Mouse (Mus musculus) testis, postnatal 10 days (tissue): ENCODE data around the gene Usp46.
"Not testable (repeated sequence)": the region's sequence is repeated elsewhere in the genome, so short reads cannot be mapped to it uniquely, and the experiment has no call there.

ENCODE experiments used
- DNase-seq: peaks from one replicate; pipeline ENCODE4 v3.0.0; 2021; ENCODE audit warnings: low spot score

Gene Usp46

DNA sequence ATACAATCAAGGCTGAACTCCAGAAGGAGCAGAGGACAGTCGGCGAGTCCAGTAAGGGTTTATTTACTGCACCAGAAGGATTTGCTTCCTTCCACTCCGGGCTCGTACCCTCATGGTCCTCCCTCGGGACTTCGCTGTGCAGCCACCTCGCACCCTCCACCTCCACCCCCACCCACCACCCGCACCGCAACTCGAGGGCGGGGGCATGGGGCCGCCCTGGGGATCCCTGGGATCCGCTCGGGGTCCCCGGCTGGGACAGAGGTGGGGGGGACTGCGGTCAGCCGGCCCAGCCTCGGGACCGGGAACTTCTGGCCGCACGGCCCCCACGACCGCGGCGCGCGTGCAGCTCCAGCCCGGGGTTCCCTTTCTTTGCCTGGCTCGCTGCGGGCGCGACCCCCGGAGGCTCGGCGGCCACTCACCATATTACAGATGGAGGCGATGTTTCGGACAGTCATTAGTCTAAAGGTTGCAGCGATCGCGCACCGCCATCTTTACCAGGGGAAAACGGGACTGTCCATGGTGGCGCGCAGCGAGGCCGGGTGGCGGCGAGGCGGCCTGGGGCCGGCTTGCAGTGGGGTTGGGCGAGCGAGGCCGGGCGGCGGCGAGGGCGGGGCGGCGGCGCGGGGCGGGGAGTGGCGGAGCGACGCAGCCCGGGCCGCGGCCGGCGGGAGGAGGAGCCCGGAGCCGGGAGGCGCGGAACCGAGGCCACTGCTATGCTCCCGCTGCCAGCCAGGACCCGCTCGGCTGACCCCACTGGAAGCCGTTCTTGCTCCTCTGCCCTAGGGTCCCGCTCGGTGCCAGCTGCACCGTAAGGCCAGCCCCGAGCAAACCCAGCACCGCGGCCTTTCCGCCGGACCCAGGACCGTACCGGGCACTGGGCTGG is at the start of gene Usp46:
Usp46 (minus strand) TSS at position 601 of the 883 bp plus-strand sequence.
- DNase-seq, result peak; percentile 94

DNA sequence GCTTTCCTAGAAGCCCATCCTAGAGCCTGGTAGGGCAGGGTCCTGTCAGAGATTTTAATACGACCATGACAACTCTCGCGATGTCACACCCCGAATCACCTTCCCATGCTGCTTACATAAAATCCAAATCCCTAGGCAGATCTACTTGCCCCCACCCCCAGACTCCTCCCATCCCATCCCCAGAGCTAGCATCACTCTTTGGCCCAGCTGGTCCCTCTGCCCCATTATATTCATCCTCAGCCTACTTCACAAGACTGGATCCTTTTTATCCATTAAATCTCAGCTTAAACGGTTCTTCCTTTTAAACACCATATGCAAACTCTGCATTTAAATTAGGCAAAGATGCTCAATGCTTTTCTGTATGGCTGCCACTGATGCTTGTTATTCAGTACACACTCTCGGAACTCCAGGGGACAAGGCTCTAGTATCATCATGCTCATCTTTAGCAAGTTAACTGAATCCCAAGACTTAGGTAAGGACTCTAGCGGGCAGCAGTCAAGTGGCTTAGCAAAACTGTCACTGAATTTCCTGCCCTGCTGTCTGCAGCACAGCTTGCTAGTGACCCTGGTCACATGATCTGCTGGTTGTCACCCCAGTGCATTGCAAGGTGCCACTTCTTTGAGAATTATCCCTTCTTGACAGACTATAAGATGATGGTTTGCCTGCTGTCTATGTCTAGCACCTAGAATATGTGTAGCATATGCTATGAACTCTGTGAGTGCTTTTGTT is 45.9 kb upstream of the Usp46 start:
- DNase-seq, result no peak

DNA sequence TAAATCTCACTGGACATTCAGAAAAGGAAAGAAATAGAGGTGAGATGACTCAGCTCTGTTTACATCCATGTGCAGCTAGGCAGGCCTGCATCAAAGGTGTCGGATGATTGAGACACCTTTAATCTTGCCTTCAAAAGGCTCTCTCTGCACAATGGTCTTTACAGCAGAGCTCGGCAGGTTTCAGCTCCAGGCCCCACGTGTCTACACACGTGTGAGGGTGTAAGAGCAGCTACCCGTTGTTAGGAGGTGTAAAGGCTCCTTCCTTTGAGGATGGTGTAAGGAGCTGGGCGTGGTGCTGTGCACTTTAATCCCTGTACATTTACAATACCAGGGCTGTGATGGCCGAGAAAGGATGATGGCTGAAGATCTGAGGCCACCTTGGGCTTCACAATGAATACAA is 37.2 kb upstream of the Usp46 start:
- no peak for DNase-seq

DNA sequence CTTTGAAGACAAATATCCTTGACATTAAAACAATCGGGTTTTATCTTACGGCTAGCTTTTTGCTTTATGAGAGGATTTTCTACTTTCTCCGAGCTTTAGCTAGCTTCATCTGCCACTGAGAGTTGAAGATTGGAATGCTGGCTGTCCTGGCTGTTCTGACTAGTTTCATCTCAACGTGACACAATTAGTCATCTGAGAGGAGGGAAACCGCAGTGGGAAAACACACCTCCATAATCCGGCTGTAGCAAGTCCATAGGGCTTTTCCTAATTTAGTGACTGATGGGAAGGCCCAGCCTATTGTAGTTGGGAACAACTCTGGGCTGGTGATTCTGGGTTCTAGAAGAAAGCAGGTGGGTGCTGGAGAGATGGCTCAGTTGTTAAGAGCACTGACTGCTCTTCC is 33.5 kb upstream of the Usp46 start:
- no peak for DNase-seq

DNA sequence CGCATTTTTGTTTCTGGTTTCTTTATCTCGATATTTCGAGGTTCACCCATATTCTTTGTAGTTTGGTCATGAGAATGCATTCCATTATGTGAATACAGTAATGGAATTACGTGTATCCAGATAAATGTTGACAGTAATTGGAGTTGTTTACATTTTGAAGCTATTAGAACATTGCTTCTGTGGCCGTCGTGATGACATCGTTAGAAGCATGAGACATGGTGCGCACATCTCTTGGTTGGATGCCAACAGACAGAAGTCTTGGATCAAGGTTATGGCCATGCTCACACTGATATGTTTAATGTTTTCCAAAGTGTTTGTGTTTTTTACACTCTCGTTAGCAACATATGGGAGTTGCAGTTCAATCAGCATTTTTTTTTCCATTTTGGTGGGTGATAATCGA is 30.8 kb upstream of the Usp46 start:
- DNase-seq, result no peak

DNA sequence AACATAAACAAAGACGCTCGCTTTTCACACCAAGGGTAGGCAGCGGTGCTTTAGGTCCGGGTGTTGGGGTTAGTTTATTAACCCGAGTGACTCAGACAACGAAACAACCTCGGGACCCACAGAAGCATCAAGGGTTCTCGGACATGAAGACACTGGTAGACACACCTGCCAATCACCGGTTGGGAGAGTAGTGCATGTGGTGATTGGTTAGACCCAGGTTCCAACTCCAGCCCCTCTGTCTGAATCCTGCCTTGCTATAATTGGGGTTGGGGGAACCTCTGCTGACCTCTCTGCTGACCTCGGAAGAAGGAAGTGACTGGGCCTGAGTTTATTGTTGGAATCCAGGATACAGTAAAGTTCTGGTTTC is 29.6 kb upstream of the Usp46 start:
- no peak for DNase-seq

DNA sequence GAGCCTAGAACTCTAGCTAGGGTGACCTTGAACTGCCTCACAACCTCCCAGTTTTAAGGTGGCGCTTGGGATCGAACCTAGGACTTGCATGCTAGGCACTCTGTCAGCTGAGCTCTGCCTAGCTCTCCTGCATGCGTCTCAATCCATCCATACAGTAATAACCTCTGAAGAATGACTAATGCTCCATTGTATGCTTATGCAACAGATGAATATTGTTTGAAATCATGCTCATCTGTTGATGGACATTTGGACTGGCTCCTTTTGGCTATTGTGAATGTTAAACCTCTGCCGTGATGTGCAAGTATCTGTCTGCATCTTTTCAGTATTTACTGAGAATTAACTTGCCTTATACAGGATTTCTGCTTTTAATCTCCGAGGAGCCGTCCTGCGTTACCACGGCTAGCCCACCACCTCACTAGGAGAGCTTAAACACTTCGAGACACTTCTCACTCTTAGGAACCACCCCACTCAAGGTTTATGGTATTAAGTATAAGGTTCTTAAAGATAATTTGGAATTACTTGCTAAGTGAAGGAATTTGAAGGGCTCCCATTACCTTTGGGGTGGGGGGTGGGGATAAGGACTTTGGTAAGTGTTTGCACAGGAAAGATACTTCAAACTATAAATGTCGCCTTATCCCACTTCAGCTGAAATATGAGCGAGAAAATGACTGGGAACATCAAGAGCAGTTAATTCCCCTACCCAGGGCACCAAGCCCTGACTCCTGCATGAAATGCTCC is 29.1 kb upstream of the Usp46 start:
- DNase-seq, result no peak

DNA sequence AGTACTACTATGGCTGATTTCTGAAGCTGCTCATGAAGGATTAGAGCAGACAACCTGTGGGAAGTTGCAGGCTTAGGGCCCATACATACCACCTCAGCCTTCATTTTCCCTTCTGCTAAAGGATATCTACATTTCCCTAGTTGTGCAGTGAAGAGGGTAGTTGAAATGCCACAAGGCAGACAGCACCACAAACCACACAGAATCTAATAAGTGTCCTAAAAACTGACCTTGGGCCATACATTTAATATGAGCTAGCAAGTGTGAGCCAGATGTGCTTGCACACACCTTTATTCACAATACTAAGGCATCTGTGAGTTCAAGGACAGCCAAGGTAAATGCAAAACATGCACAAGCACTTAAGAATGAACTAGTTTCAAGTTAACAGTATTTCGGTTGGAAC is 27.8 kb upstream of the Usp46 start:
- DNase-seq, result no peak

DNA sequence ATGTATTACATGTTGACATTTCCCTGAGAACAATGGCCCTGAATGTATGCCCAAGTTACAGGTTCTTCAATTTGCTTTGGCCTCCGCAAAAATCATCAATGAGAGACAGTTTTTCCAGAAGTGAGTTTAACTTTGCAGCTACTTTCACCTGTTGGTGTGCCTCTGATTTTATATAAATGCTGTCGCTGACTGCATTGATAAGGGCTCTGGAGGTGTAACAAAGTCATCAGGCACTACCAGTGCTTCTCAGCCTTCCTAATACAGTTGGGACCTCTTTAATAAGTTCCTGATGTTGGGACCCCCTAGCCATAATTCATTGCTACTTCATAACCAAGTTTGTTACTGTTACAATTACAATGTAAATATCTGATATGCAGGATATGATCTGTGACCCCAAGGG is 27.4 kb upstream of the Usp46 start:
- no peak for DNase-seq

DNA sequence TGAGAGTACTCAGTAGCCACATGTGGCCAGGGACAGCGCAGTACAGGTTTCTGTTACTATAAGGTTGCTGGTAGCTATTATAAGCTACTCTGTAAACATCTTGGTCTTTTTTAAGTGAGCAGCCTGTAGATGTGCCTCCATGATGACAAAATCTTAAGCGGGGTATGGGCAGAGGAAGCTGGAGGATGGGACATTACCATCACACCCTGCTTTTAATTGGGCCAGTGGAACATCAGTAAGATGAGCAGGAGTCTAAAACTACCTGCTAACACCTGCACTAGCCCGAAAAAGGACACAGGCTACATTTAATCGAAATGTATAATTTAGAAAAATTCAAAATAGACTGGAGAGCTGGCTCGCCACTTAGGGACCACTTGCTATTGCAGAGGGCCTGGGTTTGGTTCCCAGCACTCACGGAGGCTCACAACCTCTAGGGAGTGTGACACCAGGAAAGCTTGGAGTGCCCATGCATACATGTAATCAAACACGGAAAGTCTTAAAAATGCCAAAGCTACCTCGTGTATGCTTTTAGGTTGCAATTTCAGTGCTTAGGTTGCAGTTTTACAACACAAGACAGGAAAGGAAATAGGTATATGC is 26.7 kb upstream of the Usp46 start:
- no peak for DNase-seq

DNA sequence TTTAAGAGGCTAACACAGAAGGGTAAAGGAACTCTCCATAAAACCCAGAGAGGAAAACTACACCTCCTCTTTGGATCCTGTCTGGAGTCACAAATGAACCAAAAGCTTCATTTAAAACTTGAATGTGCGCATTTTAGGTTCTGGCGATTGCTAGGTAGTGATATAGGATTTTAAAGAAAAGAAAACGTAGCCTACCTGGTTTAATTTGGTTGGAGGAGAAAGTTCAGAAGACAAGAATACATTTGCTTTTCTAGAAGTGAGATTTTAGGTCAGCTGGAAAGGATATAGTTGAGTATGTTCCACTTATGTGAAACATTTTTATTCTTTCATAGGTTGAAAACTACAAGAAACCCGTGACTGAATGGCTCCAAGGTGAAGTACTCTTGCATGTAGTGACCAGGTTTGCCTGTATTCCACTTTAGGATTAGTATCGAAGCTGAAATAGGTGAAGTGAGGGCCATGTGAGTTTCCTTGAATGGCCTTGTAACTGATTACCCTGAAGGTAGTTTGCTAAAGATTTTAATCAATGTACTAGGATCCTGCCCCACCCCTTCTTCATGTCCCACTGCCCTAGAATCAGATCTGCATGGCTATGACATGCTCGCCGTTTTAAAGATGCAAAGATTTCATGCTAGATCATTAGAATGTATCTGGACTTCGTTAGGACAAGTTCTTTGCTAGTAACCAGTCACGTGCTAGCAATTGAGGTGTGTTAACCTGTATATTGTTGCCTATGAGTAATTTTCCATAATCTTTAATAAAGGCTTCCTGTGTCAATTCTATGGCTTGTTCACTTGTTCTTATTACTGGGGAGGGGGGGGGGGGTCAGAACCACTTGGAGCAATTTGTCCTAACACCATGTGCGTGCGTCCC is 25.6 kb upstream of the Usp46 start:
- DNase-seq, result no peak

DNA sequence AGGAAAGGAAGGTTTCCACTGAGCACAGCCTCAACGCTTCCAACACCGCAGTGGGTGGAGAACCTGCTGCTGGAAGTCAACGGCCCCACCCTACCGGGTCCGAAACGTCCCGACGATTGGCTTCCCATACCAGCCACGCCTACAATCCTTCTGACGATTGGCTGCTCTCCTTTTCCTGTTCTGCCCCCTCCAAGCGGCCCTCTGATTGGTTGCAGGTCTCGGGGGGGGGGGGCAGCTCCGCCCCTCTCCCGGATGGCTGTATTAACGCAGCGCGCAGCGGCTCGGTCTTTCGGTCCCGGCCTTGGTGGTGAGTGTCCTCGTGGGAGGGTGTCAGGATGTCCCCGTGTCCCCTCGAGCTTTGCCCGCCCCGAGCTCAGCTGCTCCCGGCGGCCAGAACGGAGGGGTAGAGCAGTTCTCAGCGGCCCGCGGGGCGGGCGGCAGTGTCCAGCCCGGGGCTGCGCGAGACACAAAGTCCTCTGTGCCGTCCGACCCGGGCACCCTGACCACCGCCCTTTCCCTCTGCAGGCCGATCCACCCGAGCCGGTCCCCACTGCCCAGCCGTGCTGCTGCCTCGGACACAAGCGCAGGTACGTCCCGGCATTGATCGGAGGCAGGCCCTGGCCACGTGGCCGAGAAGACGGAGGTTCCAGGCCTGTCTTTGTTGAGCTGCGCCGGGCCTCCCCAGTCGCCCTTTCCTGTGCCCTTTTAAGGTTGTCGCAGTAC is 24.8 kb upstream of the Usp46 start:
- peak; percentile 88 for DNase-seq

DNA sequence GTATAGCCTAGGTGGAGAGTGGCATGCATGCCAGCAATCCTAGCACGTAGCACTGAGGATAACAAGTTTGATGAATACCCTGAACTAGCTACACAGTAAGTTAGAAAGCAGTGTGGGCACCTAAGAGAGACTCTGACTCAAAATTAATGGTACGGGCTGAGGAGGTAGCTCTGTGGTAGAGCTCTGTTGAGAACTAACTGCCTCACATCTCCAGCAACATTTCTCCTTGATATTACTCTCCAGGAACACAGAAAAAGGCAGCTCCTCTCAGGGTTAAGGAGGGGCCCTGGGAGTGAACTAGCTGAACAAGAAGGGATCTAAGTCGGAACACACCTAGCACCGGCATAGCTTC is 24.2 kb upstream of the Usp46 start:
- no peak for DNase-seq

DNA sequence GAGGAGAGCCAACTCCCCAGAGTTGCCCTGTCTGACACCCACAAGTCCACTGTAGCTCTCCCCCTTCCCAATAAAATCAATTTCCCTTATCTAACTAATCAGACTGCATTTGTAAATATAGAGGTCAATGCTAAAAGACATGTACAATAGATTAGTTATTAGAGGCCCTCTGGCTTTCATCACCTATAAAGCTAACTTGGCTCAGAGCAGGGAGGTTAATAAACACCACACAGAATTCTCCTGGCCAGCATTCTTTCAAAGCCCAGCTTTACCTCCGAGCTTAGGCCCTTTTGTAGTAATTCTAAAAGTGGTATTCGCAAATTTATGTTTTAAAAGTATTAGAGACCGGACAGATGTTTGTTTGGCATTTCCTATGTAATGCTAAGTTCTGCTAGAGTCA is 21.4 kb upstream of the Usp46 start:
- no peak for DNase-seq

DNA sequence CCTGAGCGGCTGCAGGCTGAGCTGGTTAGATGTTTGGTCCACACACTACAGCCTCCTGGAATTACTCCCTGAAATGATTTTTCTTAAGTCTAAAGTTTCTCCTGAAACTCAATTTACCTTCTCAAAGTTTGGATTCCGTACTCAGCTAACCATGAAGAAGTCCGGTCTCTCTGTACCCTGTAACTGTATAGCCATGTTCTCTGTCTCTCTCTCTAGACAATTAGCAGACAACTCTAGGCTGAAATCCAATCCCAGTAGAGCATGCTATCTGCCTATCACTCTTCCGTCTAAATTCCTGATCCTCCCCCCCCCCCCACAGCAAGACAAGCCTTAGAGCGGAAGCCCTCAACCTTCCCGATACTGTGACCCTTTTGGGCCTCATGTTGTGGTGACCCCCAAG is 13.5 kb upstream of the Usp46 start:
- no peak for DNase-seq

DNA sequence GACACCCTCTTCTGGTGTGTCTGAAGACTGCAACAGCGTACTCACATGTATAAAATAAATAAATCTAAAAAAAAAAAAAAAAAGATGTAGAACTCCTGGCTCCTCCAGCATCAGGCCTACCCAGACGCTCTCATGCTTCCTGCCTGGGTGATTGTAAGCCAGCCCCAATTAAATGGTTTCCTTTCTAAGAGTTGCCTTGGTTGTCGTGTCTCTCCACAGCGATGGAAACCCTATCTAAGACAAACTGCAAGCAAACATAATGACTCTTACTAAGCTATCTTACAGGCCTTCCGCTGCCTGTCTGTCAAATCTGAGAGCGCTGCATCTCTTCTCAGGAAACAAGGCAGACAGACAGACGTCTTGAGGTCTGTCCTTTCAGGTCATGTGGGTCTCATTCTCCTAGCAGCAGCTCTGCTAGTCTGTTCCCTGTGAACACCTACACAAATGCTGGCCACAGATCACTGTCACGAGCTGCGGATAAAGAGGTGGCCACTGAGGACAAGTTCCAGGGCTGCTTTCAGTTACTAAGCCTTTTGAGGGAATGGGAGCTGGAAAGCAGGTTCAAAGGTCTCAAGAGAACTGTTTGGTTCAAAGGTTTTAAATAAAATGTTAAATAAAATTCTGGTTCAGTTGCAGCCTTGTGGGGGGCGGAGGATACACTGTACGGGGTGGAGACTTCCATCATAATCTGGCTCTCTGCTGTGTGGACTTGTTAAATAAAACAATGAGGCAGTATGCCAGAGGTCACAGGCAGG is 10.8 kb upstream of the Usp46 start:
- DNase-seq, result no peak

DNA sequence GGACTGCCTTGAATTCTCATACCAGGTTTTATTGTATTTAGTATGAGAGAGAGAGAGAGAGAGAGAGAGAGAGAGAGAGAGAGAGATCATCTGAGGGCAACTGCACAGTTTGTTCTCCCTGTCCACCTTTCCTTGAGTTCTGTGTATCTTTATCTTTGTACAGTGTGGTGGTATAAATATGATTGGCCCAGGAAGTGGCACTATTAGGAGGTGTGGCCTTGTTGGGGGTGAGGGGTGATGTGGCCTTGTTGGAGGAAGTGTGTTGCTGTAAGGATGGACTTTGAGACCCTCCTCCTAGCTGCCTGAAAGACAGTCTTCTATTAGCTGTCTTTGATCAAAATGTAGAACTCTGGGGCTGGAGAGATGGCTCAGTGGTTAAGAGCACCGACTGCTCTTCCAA is 10.2 kb upstream of the Usp46 start:
- DNase-seq, result no peak

DNA sequence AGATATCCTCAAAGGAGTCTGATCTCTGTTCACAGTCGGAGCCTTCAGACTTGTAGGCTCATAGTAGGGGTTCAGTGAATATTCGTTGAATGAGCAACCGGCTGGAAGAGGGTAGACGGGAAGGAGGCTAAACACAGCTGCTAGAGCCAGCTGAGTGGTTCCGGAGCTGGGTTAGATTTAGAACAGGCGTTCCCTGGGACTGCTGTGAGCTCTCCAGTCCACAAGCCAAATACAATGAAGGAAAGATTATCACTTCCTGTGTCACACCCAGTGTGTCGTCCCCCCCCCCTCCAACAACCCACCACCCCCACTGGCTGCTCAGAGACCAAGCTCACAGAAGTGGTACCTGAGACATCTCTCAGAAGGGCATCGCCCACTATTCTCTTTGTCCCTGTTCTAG is 9.7 kb upstream of the Usp46 start:
- DNase-seq, result no peak

DNA sequence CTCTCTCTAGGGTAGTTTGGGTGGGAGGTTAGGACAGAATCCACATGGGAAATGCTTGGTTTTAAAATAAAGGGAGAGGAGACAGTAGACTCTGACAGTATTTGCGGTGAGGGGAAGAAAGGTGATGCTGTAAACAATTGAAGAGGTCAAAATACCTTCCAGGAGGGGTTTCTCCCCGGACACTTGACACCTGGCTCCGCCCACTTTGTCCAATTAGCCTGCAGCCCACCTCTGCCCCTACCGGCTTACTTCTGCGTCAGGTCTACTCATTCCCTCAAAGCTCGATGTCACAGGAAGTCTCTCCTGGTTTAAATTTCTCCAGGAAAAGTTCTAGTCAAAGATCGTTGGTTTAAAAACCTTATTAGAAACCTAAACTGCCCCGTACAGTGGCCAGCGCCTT is 8.5 kb upstream of the Usp46 start:
- no peak for DNase-seq

DNA sequence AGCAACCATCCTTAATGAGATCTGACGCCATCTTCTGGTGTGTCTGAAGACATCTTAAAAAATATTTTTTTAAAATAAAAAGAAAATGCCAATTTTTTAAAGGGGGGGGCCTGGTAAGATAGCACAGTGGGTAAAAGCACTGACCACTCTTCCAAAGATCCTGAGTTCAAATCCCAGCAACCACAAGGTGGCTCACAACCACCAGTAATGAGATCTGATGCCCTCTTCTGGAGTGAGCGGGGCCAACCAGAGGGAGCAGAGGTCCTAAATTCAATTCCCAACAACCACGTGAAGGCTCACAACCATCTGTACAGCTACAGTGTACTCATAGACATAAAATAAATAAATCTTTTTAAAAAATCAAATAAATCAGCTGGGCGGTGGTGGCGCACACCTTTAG is 2.3 kb upstream of the Usp46 start:
- not testable (repeated sequence) for DNase-seq
